Mouse (Mus musculus): ENCODE measurements around the gene Glyctk. TPM values are rescaled to one million over a fixed set of nuclear protein-coding genes. Genes with fewer than 3 reads are reported as not detected.

Glyctk gene
- polyA plus RNA-seq, 1 experiment = 1.7 TPM

GRCm38 (mm10) chr9:106192024-106192423, 34.1 kb upstream of the Glyctk start:
- no peak for TF ChIP-seq GATA1 (IDR thresholded peaks at IDR 0.05; ENCODE audit: low read length)

- TF ChIP-seq GATA1 (IDR thresholded peaks at IDR 0.05; ENCODE audit: low read length) = no peak
These were observed 33.4 kb upstream of the Glyctk start for GRCm38 (mm10) chr9:106191355-106191754.

- TF ChIP-seq GATA1 (IDR thresholded peaks at IDR 0.05; ENCODE audit: low read length) = no peak
These were observed 26.1 kb upstream of the Glyctk start for GRCm38 (mm10) chr9:106183996-106184395.

- no peak for TF ChIP-seq GATA1 (IDR thresholded peaks at IDR 0.05; ENCODE audit: low read length)
These were observed 24.2 kb upstream of the Glyctk start for GRCm38 (mm10) chr9:106182146-106182545.

GRCm38 (mm10) chr9:106179964-106180363, 22.0 kb upstream of the Glyctk start:
- no peak for TF ChIP-seq GATA1 (IDR thresholded peaks at IDR 0.05; ENCODE audit: low read length)

GRCm38 (mm10) chr9:106179454-106179853, 21.5 kb upstream of the Glyctk start:
- no peak for TF ChIP-seq GATA1 (IDR thresholded peaks at IDR 0.05; ENCODE audit: low read length)

GRCm38 (mm10) chr9:106177799-106178198, 19.9 kb upstream of the Glyctk start:
- TF ChIP-seq GATA1 (IDR thresholded peaks at IDR 0.05; ENCODE audit: low read length) = no peak

GRCm38 (mm10) chr9:106176769-106177168, 18.8 kb upstream of the Glyctk start:
- TF ChIP-seq GATA1 (IDR thresholded peaks at IDR 0.05; ENCODE audit: low read length) = no peak

- TF ChIP-seq GATA1 (IDR thresholded peaks at IDR 0.05; ENCODE audit: low read length) = no peak
These were observed 17.7 kb upstream of the Glyctk start for GRCm38 (mm10) chr9:106175552-106176200.

- no peak for TF ChIP-seq GATA1 (IDR thresholded peaks at IDR 0.05; ENCODE audit: low read length)
These were observed 15.4 kb upstream of the Glyctk start for GRCm38 (mm10) chr9:106173363-106173762.

GRCm38 (mm10) chr9:106172527-106172926, 14.6 kb upstream of the Glyctk start:
- TF ChIP-seq GATA1 (IDR thresholded peaks at IDR 0.05; ENCODE audit: low read length) = no peak

- no peak for TF ChIP-seq GATA1 (IDR thresholded peaks at IDR 0.05; ENCODE audit: low read length)
These were observed 13.6 kb upstream of the Glyctk start for GRCm38 (mm10) chr9:106171346-106172158.

- TF ChIP-seq GATA1 (IDR thresholded peaks at IDR 0.05; ENCODE audit: low read length) = no peak
These were observed 12.8 kb upstream of the Glyctk start, which contains the start of gene Wdr82 for GRCm38 (mm10) chr9:106170556-106171345. Wdr82 (plus strand) TSS chr9:106170928.

GRCm38 (mm10) chr9:106169917-106170316, 12.0 kb upstream of the Glyctk start:
- TF ChIP-seq GATA1 (IDR thresholded peaks at IDR 0.05; ENCODE audit: low read length) = no peak

GRCm38 (mm10) chr9:106167703-106168102, 9.8 kb upstream of the Glyctk start:
- no peak for TF ChIP-seq GATA1 (IDR thresholded peaks at IDR 0.05; ENCODE audit: low read length)

- no peak for TF ChIP-seq GATA1 (IDR thresholded peaks at IDR 0.05; ENCODE audit: low read length)
These were observed 9.3 kb upstream of the Glyctk start for GRCm38 (mm10) chr9:106167241-106167640.
